Mouse (Mus musculus) naive thymus-derived CD4-positive, alpha-beta T cell, adult 2 months (primary cell): Measurements from ENCODE around the gene Zmynd8.

Experiments used
- DNase-seq: peaks from one replicate; pipeline ENCODE4 v3.0.0-alpha.2; 2011; ENCODE audit warnings: low read depth

The Zmynd8 gene

GRCm38 (mm10) chr2:165858453-165859384, 40.1 kb downstream of the Zmynd8 start:
- no peak for DNase-seq

DNA sequence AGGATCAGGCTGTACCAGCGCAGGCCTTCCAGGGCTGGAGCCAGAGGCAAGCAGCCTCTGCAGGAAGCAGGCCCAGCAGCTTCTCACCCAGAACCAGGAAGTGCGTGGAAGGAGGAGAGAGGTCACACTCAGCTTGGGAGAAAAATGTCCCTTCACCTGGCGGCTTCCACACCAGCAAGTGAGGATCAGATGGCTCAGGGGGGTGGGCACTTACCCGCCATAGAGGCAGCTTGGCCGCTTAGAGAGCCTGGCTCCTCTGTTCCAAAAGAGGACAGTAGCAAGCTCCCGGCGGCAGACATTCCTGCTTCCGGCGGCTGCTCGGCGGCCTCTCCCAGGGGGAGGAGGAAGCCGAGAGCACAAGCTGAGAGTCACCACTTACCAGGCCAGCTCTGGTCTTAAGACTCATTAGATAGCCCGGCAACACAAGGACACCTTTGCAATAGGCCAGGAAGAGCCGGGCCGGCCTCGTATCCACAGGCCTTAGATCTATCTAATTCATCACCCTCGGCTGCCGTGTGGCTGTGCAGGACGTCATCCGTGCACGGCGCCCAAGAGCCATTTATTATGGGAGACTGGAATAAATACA, 40.9 kb downstream of the Zmynd8 start:
- no peak for DNase-seq

- no peak for DNase-seq
These were observed 41.4 kb downstream of the Zmynd8 start for GRCm38 (mm10) chr2:165857395-165857831.

DNA sequence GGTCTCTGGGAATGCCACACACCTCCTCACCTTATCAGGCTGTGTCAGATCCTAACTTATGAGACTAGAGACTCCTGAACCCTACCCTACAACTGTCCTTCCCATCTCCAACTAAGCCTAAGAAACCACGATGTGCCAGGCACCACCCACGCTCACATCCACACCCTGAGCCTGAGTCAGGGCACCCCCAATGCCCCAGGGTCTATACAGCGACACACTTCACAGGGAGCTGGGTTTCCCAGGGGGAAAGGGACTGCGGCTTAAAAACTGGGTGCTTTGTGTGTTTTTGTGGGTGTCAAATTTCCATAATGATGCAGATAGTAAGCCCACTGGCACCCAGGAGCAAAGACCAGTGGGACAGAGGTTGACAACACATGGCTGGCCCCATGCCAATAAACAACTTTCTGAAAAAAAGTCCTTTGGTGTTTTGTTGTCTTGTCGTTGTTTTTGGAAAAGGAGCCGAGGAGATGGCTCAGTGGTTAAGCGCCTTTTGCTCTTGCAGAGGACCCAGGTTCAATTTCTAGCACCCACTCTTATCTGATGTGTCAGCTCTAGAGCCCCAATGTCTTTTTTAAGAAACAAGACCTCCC, 42.1 kb downstream of the Zmynd8 start:
- no peak for DNase-seq

GRCm38 (mm10) chr2:165855641-165856301, 43.0 kb downstream of the Zmynd8 start:
- DNase-seq: no peak

GRCm38 (mm10) chr2:165854207-165854968, 44.4 kb downstream of the Zmynd8 start:
- DNase-seq: peak; percentile 84

- no peak for DNase-seq
These were observed 45.8 kb downstream of the Zmynd8 start for GRCm38 (mm10) chr2:165852896-165853633.

- no peak for DNase-seq
These were observed 46.4 kb downstream of the Zmynd8 start for GRCm38 (mm10) chr2:165852453-165852852.

- no peak for DNase-seq
These were observed 46.9 kb downstream of the Zmynd8 start for GRCm38 (mm10) chr2:165851811-165852415.

- no peak for DNase-seq
These were observed 48.0 kb downstream of the Zmynd8 start for GRCm38 (mm10) chr2:165850826-165851225.

DNA sequence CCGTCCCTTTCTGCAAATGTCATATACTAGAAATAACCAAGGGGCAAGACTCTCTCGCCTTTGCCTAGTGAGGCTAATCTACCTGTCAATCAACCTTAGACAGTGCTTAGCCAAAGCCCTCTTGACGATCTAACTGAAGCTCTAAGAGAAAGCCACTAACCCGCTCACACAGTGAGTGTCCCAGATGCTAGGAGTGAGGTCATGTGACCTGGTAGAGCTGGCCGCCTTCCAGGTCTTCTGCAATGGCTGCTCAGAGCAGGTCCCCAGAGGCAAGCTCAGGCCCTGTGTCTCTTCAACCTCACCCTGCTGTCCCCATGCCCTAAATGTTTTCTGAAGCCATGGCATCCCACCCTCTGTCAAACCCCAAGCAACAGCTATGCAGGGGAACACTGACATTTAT, 49.7 kb downstream of the Zmynd8 start:
- DNase-seq: no peak

DNA sequence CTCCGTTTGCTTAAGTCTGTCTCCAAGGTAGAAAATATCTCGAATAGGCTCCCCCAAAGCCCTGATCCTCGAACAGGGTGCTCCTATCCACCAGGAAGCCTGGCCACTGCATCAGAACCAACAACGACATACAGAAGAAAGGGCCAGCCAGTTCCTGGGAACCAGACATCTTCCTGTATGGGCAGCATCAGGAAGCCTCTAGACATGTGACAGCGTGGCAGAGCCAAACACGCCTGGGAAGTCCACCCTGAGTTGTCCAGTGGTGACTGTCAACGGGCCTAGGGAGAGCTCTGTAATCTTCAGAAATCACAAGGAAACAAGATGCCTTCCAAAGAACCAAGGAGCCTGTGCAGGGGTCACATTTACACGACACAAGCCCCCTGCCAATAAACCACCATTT, 52.0 kb downstream of the Zmynd8 start:
- DNase-seq: no peak

- no peak for DNase-seq
These were observed 53.3 kb downstream of the Zmynd8 start for GRCm38 (mm10) chr2:165845490-165845889.

DNA sequence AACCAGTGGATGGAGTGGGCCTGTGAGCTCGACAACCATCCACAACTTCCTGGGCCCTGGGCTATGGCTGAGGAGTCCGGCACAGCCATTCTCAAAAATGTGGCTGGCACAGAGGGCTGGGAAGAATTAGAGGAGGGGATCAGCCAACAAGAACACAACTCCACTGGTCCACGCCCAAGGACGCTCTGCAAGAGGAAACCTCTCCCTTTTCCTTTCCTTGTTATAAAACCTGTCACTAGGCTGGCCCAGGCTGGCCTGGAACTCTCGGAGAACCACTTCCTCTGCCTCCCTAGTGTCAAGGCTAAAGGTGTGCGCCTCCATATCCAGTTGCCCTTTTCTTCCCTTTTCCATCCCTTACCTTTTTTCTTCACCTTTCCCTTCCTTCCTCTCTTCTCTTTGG, 55.5 kb downstream of the Zmynd8 start:
- DNase-seq: no peak

GRCm38 (mm10) chr2:165842241-165842640, 56.6 kb downstream of the Zmynd8 start:
- DNase-seq: no peak

DNA sequence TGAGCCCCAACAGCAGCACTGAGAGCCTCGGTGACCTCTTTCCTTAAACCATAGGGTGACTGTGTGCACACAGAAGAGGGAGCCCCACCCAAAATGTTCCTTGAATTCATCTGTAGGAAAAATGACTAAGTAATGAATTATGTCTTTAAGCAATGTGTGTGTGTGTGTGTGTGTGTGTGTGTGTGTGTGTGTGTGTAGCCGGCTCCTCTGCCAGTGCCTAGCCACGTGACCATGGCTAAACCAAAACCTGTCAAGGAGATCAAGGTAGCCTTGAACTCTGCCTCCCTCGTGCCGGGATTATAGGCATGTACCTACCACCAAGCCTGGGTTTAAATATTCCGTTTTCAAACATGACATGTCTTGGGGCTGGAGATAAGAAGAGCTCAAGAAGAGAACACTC, 57.0 kb downstream of the Zmynd8 start:
- no peak for DNase-seq

- no peak for DNase-seq
These were observed 58.0 kb downstream of the Zmynd8 start for GRCm38 (mm10) chr2:165840852-165841251.

GRCm38 (mm10) chr2:165839317-165839652, 59.5 kb downstream of the Zmynd8 start:
- no peak for DNase-seq

DNA sequence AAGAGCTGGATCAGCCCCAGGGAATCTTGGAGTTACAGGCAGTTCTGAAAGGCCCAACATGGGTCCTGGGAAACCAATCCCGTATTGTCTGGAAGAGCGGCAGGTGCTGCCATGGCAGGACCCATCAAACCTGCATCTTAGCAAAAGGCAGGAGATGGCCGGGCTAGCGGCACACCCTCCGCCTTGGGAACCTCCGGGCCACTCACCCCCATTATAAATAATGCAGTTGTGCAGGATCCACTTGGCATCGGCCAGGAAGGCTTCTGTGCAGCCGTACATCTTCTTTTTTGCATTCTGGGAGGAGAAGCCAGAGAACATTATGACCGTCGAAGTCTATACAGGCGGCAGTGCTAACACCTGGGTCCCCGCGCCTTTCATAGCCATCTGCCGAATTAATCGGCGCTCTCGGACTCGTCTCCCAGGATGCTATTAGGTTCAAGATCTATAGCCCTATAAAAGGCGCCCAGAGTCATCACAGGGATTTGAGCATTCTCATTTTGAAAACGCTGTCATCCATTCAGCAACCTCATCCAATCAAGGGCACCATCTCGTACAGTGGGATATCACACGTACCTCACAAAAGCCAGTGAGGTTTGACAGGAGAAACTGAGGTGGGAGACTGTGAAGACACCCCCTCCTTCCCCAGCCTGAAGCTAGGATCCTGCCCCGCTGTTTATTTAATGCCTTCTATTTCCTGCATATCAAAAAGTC, 60.1 kb downstream of the Zmynd8 start:
- DNase-seq: no peak

DNA sequence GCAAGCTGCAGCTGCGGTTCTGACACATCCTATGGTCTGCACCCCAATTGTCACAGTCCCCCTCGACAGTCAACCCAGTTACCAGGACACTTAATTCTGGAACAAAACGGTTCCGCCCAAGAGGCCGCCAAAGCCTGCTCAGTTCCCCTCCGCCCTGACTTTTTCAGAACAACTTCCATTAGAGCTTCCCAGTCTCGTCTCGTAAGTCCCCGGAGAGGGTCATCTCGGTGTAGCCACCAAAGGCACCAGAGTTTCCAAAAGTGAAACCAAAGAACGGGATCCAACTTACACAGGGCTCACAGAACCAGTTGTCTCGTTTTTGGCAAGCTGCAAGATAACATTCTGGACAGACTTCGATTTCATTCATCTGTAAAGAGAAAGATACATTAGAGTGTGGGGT, 64.2 kb downstream of the Zmynd8 start:
- no peak for DNase-seq
